Mouse (Mus musculus) lung, postnatal 0 days (tissue): ENCODE results near the gene Slc7a9. TPM values are rescaled to one million over a fixed set of nuclear protein-coding genes. Genes with fewer than 3 reads are reported as not detected.
A peak's percentile ranks its signal among the peaks of the same experiment; 100 is the strongest.

Experiments
- ATAC-seq: fragments of 200-750 bp; cut with Nextera tagmentation; 2 replicates; pipeline ENCODE4 v1.8.0; 2017; ENCODE audit warnings: moderate library complexity
- DNase-seq: peaks from one replicate; pipeline ENCODE4 v3.0.0-alpha.2; 2016; ENCODE audit warnings: low spot score
- H3K27ac ChIP-seq: fragments of 300-500 bp; sonication (generic); 2 replicates; pipeline ENCODE4 v1.5.1; 2014; ENCODE audit warnings: antibody characterized with exemption, mild to moderate bottlenecking, low read length, mixed read lengths
- H3K27me3 ChIP-seq: fragments of 300-500 bp; sonication (generic); replicated peaks from 2 replicates; pipeline ENCODE4 v1.6.1; 2014; ENCODE audit warnings: low read length, mixed read lengths; ENCODE audit not compliant: insufficient read depth
- H3K36me3 ChIP-seq: fragments of 300-500 bp; sonication (generic); 2 replicates; pipeline ENCODE4 v1.6.1; 2014; ENCODE audit warnings: low read length, mixed read lengths; ENCODE audit not compliant: insufficient read depth
- H3K4me1 ChIP-seq: fragments of 300-500 bp; sonication (generic); 2 replicates; pipeline ENCODE4 v1.6.1; 2014; ENCODE audit warnings: antibody characterized with exemption, low read depth, low read length, mixed read lengths; ENCODE audit not compliant: insufficient read depth
- H3K4me2 ChIP-seq: fragments of 300-500 bp; sonication (generic); replicated peaks from 2 replicates; pipeline ENCODE4 v1.6.1; 2014; ENCODE audit warnings: low read depth, mild to moderate bottlenecking, low read length, moderate library complexity, mixed read lengths
- H3K4me3 ChIP-seq: fragments of 300-500 bp; sonication (generic); 2 replicates; pipeline ENCODE4 v1.5.1; 2014; ENCODE audit warnings: low read depth, low read length
- H3K9ac ChIP-seq: fragments of 300-500 bp; sonication (generic); replicated peaks from 2 replicates; pipeline ENCODE4 v1.6.1; 2014; ENCODE audit warnings: low read depth, mild to moderate bottlenecking
- H3K9me3 ChIP-seq: fragments of 300-500 bp; sonication (generic); 2 replicates; pipeline ENCODE4 v1.6.1; 2016; ENCODE audit warnings: low read length, mixed read lengths
- CTCF ChIP-seq: IDR thresholded peaks from 2 replicates; pipeline ENCODE4 v1.5.1; 2016; ENCODE audit warnings: antibody characterized with exemption, mild to moderate bottlenecking
- EP300 ChIP-seq: IDR thresholded peaks from 2 replicates; pipeline ENCODE4 v1.6.1; 2016; ENCODE audit warnings: antibody characterized with exemption, mild to moderate bottlenecking, control low read depth
- WGBS: fragments of 180-500 bp; shearing (Covaris S2); extraction: QIAGEN DNeasy Blood & Tissue Kit; methylation state at CpG from one replicate; pipeline ENCODE4 v1.1.7; 2014; 5-methylcytosine and 5-hydroxymethylcytosine counted together
- polyA plus RNA-seq: library from polyadenylated mRNA; unstranded; fragments of >200 nt; fragmentation: Nextera tagmentation; extraction: Ambion mirVana; gene quantifications from 2 replicates; pipeline ENCODE4 v1.2.1, GENCODE M21; 2015

The Slc7a9 gene
- polyA plus RNA-seq, 1 experiment from 2014 or later, result 0.16 TPM

DNA sequence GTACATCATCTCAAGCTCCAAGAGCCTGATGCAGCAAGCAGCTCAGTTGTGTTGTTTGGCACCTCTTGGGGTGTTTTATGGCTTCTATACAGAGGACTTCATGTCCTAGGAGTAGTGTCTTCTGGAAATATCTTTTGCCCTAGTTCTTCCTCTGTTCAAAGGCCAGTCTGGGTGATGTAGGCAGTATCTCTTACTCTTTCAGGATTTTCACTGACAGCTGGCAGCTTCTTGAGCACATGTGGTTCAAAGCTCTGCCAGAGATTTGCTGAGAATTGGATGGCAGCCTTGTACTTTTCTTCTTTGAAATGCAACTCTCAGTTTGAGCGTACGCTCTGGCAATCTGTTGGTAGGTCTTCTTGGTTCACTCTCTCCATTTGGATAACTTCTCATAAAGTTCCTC is 48.9 kb downstream of the Slc7a9 start:
- 99% methylated on average over 2 of the region's 2 CpGs for WGBS
- no peaks in the 10 kb centered on the region for H3K4me1 ChIP-seq
- no peak overlapping the region for H3K9ac ChIP-seq
- ATAC-seq, result no peak
- H3K27me3 ChIP-seq, result no peaks in the 10 kb centered on the region
- no peaks in the 10 kb centered on the region for H3K9me3 ChIP-seq
- TF ChIP-seq CTCF, result no peak
- no peak for TF ChIP-seq EP300
- H3K36me3 ChIP-seq, result no peaks in the 10 kb centered on the region
- no peak overlapping the region for H3K27ac ChIP-seq
- H3K4me3 ChIP-seq, result no peak overlapping the region
- DNase-seq, result no peak
- no peak overlapping the region for H3K4me2 ChIP-seq

- H3K4me3 ChIP-seq, result no peak overlapping the region
- H3K4me2 ChIP-seq, result no peak overlapping the region
- no peaks in the 10 kb centered on the region for H3K27me3 ChIP-seq
- DNase-seq (no peak), ATAC-seq (no peak)
- 19% methylated on average over 4 of the region's 4 CpGs for WGBS
- no peak overlapping the region for H3K27ac ChIP-seq
- H3K9me3 ChIP-seq, result no peaks in the 10 kb centered on the region
- TF ChIP-seq EP300 (no peak), CTCF (peak; percentile 39)
- no peak overlapping the region for H3K9ac ChIP-seq
- no peaks in the 10 kb centered on the region for H3K4me1 ChIP-seq
- H3K36me3 ChIP-seq, result no peaks in the 10 kb centered on the region
These were observed 53.4 kb downstream of the Slc7a9 start for GRCm38 (mm10) chr7:35501995-35502394.

Other genes starting within 250 kb of the Slc7a9 start
- gene Lrp3, start 233.3 kb upstream of the Slc7a9 start, polyA plus RNA-seq, result 6.6 and 8.5 TPM in 2 replicates
- gene Gpatch1, start 130.4 kb upstream of the Slc7a9 start, polyA plus RNA-seq, result 12.9 and 13.6 TPM in 2 replicates
- gene Rhpn2, start 114.6 kb upstream of the Slc7a9 start, polyA plus RNA-seq, result 4.6 and 5.5 TPM in 2 replicates
- gene Faap24, start 52.0 kb upstream of the Slc7a9 start, polyA plus RNA-seq, result 10.5 and 11.1 TPM in 2 replicates
- gene Cep89, start 51.8 kb upstream of the Slc7a9 start, polyA plus RNA-seq, result 10.7 and 14.3 TPM in 2 replicates
- gene Tdrd12, start 88.9 kb downstream of the Slc7a9 start, polyA plus RNA-seq, result 0.12 TPM in 1 of 2 replicates, not detected in the other
- 28.9 and 30.5 TPM in 2 replicates for gene Nudt19, start 107.5 kb downstream of the Slc7a9 start, polyA plus RNA-seq
- gene Rgs9bp, start 136.8 kb downstream of the Slc7a9 start, polyA plus RNA-seq, result 0.02 and 0.04 TPM in 2 replicates
- 12.7 and 16.7 TPM in 2 replicates for gene Ankrd27, start 137.4 kb downstream of the Slc7a9 start, polyA plus RNA-seq
- 160 and 169 TPM in 2 replicates for gene Pdcd5, start 198.7 kb downstream of the Slc7a9 start, polyA plus RNA-seq